Mouse (Mus musculus) intestine, embryonic 16.5 days (tissue): ENCODE data around the gene Tgoln1. TPM values are rescaled to one million over a fixed set of nuclear protein-coding genes. Genes with fewer than 3 reads are reported as not detected.
A peak's percentile ranks its signal among the peaks of the same experiment; 100 is the strongest.

ENCODE experiments used
- ATAC-seq: fragments of 200-750 bp; cut with Nextera tagmentation; 2 replicates; pipeline ENCODE4 v1.8.0; 2017; ENCODE audit warnings: moderate TSS enrichment, moderate library complexity
- H3K27ac ChIP-seq: fragments of 300-500 bp; sonication (generic); 2 replicates; pipeline ENCODE4 v1.5.1; 2014; ENCODE audit warnings: mild to moderate bottlenecking, low read length
- H3K27me3 ChIP-seq: fragments of 300-500 bp; sonication (generic); replicated peaks from 2 replicates; pipeline ENCODE4 v1.6.1; 2014; ENCODE audit warnings: low read length, control low read depth, mixed read lengths; ENCODE audit not compliant: control insufficient read depth, insufficient read depth
- H3K36me3 ChIP-seq: fragments of 300-500 bp; sonication (generic); 2 replicates; pipeline ENCODE4 v1.6.1; 2014; ENCODE audit warnings: low read length, control low read depth; ENCODE audit not compliant: control insufficient read depth, insufficient read depth
- H3K4me1 ChIP-seq: fragments of 300-500 bp; sonication (generic); 2 replicates; pipeline ENCODE4 v1.6.1; 2014; ENCODE audit warnings: low read length, control low read depth, mixed read lengths; ENCODE audit not compliant: control insufficient read depth, insufficient read depth
- H3K4me2 ChIP-seq: fragments of 300-500 bp; sonication (generic); 2 replicates; pipeline ENCODE4 v1.6.1; 2014; ENCODE audit warnings: low read depth, low read length, control low read depth
- H3K4me3 ChIP-seq: fragments of 300-500 bp; sonication (generic); 2 replicates; pipeline ENCODE4 v1.5.1; 2014; ENCODE audit warnings: mild to moderate bottlenecking, low read length
- H3K9ac ChIP-seq: fragments of 300-500 bp; sonication (generic); 2 replicates; pipeline ENCODE4 v1.6.1; 2014; ENCODE audit warnings: low read depth, low read length
- H3K9me3 ChIP-seq: fragments of 300-500 bp; sonication (generic); 2 replicates; pipeline ENCODE4 v1.6.1; 2016; ENCODE audit warnings: low read length, control low read depth; ENCODE audit not compliant: control insufficient read depth
- WGBS: fragments of 180-500 bp; shearing (Covaris S2); extraction: QIAGEN DNeasy Blood & Tissue Kit; methylation state at CpG from one replicate; pipeline ENCODE4 v1.1.7; 2014; 5-methylcytosine and 5-hydroxymethylcytosine counted together
- polyA plus RNA-seq: library from polyadenylated mRNA; unstranded; fragments of >200 nt; fragmentation: Nextera tagmentation; extraction: Ambion mirVana; gene quantifications from 2 replicates; pipeline ENCODE4 v1.2.1, GENCODE M21; 2015

Gene Tgoln1
- polyA plus RNA-seq, 1 experiment from 2014 or later: 48.8 TPM

GRCm38 (mm10) chr6:72653419-72653818 lies 36.6 kb upstream of the Tgoln1 start:
- WGBS: 63% methylated on average over 7 of the region's 7 CpGs
- Histone ChIP-seq H3K9me3 (no peaks in the 10 kb centered on the region), H3K4me3 (no peak overlapping the region), H3K9ac (no peak overlapping the region), H3K4me2 (no peak overlapping the region), H3K36me3 (no peaks in the 10 kb centered on the region), H3K27ac (no peak overlapping the region), H3K4me1 (peaks cover 33% of the 10 kb centered on the region), H3K27me3 (no peaks in the 10 kb centered on the region)
- no peak for ATAC-seq

- WGBS: 43% methylated on average over 10 of the region's 10 CpGs
- Histone ChIP-seq H3K4me2 (no peak overlapping the region), H3K9ac (no peak overlapping the region), H3K27me3 (no peaks in the 10 kb centered on the region), H3K36me3 (no peaks in the 10 kb centered on the region), H3K27ac (no peak overlapping the region), H3K9me3 (no peaks in the 10 kb centered on the region), H3K4me3 (no peak overlapping the region), H3K4me1 (peaks cover 22% of the 10 kb centered on the region)
- ATAC-seq: peak; percentile 47; the same call in 1 of the 2 replicates
These were observed 33.6 kb upstream of the Tgoln1 start for GRCm38 (mm10) chr6:72650338-72650851.

- no peaks in the 10 kb centered on the region for H3K27me3 ChIP-seq
- H3K4me1 ChIP-seq: peaks cover 7% of the 10 kb centered on the region
- WGBS: 65% methylated on average over 12 of the region's 12 CpGs
- H3K27ac ChIP-seq: no peak overlapping the region
- ATAC-seq: no peak
- no peak overlapping the region for H3K9ac ChIP-seq
- no peak overlapping the region for H3K4me3 ChIP-seq
- no peak overlapping the region for H3K4me2 ChIP-seq
- H3K36me3 ChIP-seq: no peaks in the 10 kb centered on the region
- H3K9me3 ChIP-seq: no peaks in the 10 kb centered on the region
These were observed 31.3 kb upstream of the Tgoln1 start for GRCm38 (mm10) chr6:72648002-72648595.

GRCm38 (mm10) chr6:72647383-72647820 lies 30.6 kb upstream of the Tgoln1 start:
- ATAC-seq: peak; percentile 36
- no peak overlapping the region for H3K27ac ChIP-seq
- no peak overlapping the region for H3K9ac ChIP-seq
- WGBS: 51% methylated on average over 10 of the region's 10 CpGs
- peaks cover 7% of the 10 kb centered on the region for H3K4me1 ChIP-seq
- no peaks in the 10 kb centered on the region for H3K27me3 ChIP-seq
- no peak overlapping the region for H3K4me2 ChIP-seq
- H3K4me3 ChIP-seq: no peak overlapping the region
- no peaks in the 10 kb centered on the region for H3K9me3 ChIP-seq
- no peaks in the 10 kb centered on the region for H3K36me3 ChIP-seq

- Histone ChIP-seq H3K9me3 (no peaks in the 10 kb centered on the region), H3K4me2 (no peak overlapping the region), H3K27ac (no peak overlapping the region), H3K36me3 (no peaks in the 10 kb centered on the region), H3K9ac (no peak overlapping the region), H3K27me3 (no peaks in the 10 kb centered on the region), H3K4me3 (no peak overlapping the region), H3K4me1 (no peaks in the 10 kb centered on the region)
- ATAC-seq: no peak
- WGBS: 91% methylated on average over 7 of the region's 7 CpGs
These were observed 28.6 kb upstream of the Tgoln1 start for GRCm38 (mm10) chr6:72645364-72645763.

- H3K4me3 ChIP-seq: no peak overlapping the region
- no peak for ATAC-seq
- H3K9me3 ChIP-seq: no peaks in the 10 kb centered on the region
- no peaks in the 10 kb centered on the region for H3K27me3 ChIP-seq
- no peaks in the 10 kb centered on the region for H3K4me1 ChIP-seq
- 78% methylated on average over 4 of the region's 4 CpGs for WGBS
- no peaks in the 10 kb centered on the region for H3K36me3 ChIP-seq
- H3K9ac ChIP-seq: no peak overlapping the region
- no peak overlapping the region for H3K27ac ChIP-seq
- H3K4me2 ChIP-seq: no peak overlapping the region
These were observed 27.8 kb upstream of the Tgoln1 start for GRCm38 (mm10) chr6:72644576-72644975.

GRCm38 (mm10) chr6:72641218-72641954 lies 24.6 kb upstream of the Tgoln1 start:
- Histone ChIP-seq H3K9me3 (no peaks in the 10 kb centered on the region), H3K27me3 (no peaks in the 10 kb centered on the region), H3K36me3 (no peaks in the 10 kb centered on the region), H3K27ac (no peak overlapping the region), H3K9ac (no peak overlapping the region), H3K4me2 (no peak overlapping the region), H3K4me3 (no peak overlapping the region), H3K4me1 (peaks cover 3% of the 10 kb centered on the region)
- WGBS: 67% methylated on average over 18 of the region's 18 CpGs
- ATAC-seq: peak; percentile 52

- Histone ChIP-seq H3K27ac (no peak overlapping the region), H3K4me1 (peaks cover 9% of the 10 kb centered on the region), H3K36me3 (no peaks in the 10 kb centered on the region), H3K9ac (no peak overlapping the region), H3K4me3 (no peak overlapping the region), H3K4me2 (no peak overlapping the region), H3K9me3 (no peaks in the 10 kb centered on the region), H3K27me3 (no peaks in the 10 kb centered on the region)
- 80% methylated on average over 3 of the region's 3 CpGs for WGBS
- ATAC-seq: no peak
These were observed 20.1 kb upstream of the Tgoln1 start for GRCm38 (mm10) chr6:72636940-72637339.

- Histone ChIP-seq H3K27ac (no peak overlapping the region), H3K27me3 (no peaks in the 10 kb centered on the region), H3K4me3 (no peak overlapping the region), H3K9me3 (no peaks in the 10 kb centered on the region), H3K9ac (no peak overlapping the region), H3K36me3 (no peaks in the 10 kb centered on the region), H3K4me1 (peaks cover 9% of the 10 kb centered on the region), H3K4me2 (no peak overlapping the region)
- WGBS: 40% methylated on average over 12 of the region's 12 CpGs
- ATAC-seq: peak; percentile 69
These were observed 19.1 kb upstream of the Tgoln1 start for GRCm38 (mm10) chr6:72635760-72636431.
